Mouse (Mus musculus) liver, postnatal 0 days (tissue): ENCODE results near the gene Ptgds.

Experiments used
- CTCF ChIP-seq: sonication (generic); IDR thresholded peaks from 2 replicates; pipeline ENCODE4 v1.5.1; 2016; ENCODE audit warnings: antibody characterized with exemption, low read depth
- EP300 ChIP-seq: IDR thresholded peaks from 2 replicates; pipeline ENCODE4 v1.6.1; 2016; ENCODE audit warnings: antibody characterized with exemption, low read depth, mild to moderate bottlenecking

DNA sequence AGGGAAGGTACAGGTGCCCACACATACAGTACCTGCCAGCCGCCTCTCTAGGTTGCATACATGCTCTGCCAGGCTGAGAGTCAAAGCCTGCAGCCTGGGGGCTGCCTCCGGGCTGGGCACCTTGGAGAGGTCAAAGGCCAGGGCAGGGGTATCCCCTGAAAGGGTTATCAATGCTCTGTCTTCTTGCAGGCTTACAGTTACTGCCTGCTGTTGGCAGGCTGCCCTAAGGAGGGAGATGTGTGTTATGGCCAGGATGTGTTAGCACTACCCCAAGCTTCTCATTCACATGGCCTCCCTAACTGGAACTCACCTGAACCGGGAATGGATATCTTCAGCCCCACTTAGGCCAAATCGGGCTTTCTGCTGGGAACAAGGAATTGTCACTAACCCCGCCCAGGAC lies 9.7 kb downstream of the Ptgds start:
- TF ChIP-seq EP300 (no peak), CTCF (no peak)
